Mouse (Mus musculus) thymus, postnatal 10 days (tissue): ENCODE measurements around the gene Tnip1.

Source experiments
- DNase-seq, 2 experiments: peaks; one replicate each; pipeline ENCODE4 v3.0.0; 2021; ENCODE audit warnings: low spot score in 2 of 2

Gene Tnip1

DNA sequence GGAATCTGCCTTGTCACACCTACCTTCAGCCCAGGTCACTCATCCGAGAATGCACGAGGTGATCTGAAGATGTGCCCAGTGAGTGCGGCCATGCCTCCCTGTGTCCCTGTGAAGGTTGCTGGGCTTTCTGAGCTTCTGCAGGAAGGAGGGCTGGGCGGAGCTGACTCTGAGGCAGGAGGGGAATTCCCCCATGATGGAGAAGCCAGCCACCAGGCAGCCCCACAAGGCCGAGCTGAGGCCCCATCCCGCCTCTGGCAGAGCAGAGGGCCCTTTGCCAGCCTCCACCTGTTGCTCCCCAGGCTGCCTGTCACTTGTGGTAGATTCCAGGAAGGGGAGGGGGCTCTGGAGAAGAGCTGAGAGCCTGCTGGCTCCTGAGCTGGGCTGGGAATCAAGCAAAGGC, at the start of gene Tnip1:
Tnip1 (minus strand) TSS at position 108 of the 400 bp plus-strand sequence.
- DNase-seq, result peak in 1 of 2 experiments; percentile 31

DNA sequence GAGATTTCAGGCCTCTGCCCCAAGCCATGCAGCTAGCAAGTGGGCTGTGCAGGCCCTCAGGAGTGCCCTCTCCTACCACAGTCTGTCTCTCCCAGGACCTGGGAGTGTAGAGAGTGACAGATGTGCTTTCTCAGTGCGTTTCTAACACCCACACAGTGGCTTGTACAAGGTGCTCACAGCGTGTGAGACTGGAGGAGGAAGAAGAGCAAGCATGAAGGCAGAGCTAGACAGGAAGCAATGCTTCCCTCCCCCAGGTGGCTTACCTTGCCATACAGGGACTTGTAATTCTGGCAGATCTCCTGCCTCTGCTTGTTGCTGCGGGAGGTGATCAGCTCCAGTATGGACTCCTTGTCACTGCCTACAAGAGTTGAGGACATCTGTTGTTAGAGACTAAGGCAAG, 48.7 kb upstream of the Tnip1 start:
- peak in 1 of 2 experiments; percentile 12 for DNase-seq

DNA sequence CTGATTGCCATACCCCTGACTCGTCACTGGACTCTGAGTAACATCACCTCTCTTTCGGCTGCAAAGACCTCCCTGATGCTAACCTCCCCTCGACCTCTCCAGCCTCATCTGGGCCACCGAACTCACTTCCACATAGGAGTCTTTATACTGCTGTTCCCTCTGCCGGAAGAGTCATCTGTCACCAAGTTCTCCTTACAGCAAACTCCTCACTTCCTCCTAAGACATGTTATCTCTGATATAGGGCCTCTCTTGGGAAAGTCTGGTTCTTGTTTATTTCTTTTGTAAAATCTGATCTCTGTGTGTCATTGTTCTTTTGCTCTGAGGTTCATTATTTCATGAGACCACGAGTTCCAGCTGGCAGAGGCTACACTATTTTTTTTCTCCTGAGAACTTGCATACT, 45.5 kb upstream of the Tnip1 start:
- no peak for DNase-seq

DNA sequence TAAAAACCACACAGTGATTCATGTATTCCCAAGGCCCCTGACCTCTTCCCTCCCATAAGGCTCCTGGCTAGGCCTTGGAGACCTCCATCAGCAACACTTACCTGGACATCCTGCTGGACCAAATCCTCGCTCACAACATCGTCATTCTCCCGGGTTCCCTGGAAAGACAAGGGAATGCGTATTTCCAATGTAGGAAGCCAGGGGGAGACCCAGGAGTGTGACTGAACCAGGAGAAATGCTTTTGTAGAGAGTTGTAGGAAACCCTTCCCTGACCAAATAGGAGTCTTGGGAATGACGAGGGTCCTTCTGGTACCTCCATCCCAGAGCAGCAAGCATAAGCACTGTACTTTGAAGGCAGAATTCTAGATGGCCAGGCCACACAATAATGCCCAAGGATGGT, 43.0 kb upstream of the Tnip1 start:
- DNase-seq, result no peak

DNA sequence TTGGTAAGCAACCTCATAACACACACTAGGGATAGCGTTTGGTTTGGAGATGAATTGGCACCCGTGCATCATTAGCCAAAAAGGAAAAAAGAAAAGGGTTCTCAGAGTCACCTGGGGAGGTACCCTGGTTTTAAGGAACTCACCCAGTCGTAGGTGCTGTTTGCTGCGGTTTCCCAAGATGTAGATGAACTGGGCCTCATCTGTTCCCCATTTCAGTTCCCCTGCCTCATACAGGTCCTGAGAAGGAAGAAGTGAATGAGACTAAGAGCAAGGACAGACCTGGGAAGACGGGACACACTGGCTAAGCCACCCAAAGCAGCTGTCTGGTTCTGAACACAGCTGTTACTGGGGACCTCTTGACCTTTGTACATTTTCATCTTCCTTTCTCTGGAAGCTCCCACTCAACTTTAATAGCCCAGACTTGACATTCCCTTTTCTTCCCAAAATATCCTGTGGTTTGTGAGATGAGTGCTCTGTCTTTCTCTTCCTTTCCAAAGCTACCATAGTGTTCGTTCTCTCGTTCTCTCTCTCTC, 42.3 kb upstream of the Tnip1 start:
- DNase-seq, result no peak

- DNase-seq, result no peak
These were observed 36.0 kb upstream of the Tnip1 start for GRCm38 (mm10) chr11:54998708-54999107.

- DNase-seq, result peak; percentile 52 to 69
These were observed 35.6 kb upstream of the Tnip1 start for GRCm38 (mm10) chr11:54998284-54998683.

- DNase-seq, result no peak
These were observed 33.5 kb upstream of the Tnip1 start for GRCm38 (mm10) chr11:54996176-54996575.

DNA sequence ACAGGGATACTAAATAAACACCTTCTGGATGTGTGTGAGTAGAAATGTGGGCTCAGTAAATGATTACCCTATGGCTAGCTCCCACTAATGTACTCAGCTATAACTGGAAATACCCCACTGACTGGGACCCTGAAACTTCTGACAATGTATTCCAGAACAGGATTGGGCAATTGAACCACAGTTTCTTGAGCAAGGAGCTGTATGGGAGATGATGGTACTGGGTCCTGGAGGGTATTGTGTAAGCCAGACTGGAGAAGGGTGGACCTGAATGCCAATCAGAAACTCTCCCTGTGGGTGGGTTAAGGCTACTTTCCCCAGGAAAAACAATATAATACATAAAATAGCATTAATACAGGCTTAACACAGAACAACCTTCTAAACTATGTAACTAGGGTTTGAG, 27.2 kb upstream of the Tnip1 start:
- no peak for DNase-seq

DNA sequence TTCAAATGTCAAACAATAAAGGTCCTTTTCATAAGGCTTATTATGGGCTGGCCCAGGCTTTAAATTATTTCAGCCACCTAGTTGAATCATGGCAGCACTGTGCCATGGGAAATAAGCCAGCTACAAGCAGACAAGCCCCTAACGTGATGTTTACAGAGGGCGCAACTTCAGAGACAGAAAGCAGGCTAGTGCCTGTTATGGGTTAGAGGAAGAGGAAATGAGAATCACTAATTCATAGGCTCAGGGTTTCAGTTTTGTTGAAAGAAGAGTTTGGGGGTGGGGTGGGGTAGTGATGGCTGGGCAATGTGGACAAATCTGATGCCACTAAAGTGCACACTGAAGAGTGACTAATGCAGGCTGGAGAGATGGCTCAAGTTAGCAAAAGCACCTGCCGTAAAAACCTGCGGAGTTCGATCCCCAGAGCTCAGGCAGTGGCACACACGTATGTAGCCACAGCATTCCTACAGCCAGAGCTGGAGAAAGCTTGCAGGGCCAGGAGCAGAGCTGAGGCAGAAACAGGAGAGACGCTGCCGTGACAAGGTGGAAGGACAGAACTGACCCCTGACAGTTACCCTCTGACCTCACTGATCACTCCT, 26.1 kb upstream of the Tnip1 start:
- DNase-seq, result no peak

DNA sequence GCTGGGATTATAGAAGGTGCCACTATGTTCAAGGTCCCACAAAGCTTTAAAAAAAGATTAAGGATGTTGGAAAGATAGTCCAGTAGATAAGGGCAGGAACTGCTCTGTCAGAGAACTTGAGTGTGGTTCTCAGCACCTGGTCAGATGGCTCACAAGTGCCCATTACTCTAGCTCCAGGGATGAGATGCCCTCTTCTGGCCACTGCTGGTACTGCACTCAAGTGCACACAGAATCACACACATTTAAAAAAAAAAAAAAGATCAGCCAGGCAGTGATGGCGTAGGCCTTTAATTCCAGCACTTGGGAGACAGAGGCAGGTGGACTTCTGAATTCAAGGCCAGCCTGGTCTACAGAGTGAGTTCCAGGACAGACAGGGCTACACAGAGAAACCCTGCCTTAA, 25.3 kb upstream of the Tnip1 start:
- peak in 1 of 2 experiments; percentile 48 for DNase-seq

DNA sequence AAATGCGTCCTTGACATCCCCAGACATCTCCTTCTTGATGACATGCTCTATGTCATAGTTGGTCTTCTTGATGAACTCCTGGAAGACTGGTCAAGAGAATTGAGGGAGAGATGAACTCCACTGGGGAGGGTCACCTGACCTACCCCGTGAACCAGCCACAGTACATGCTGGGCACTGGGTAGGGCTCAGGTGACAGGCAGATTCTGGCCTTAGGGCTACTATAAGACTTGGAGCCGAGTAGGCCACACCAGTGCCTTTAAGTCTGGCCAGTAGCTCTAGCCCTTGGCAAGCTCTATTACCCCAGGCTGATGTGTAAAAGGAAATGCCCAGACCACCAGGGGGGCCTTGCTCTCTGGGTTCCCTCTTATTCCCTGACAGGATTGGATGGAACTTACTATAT, 22.4 kb upstream of the Tnip1 start:
- DNase-seq, result no peak

DNA sequence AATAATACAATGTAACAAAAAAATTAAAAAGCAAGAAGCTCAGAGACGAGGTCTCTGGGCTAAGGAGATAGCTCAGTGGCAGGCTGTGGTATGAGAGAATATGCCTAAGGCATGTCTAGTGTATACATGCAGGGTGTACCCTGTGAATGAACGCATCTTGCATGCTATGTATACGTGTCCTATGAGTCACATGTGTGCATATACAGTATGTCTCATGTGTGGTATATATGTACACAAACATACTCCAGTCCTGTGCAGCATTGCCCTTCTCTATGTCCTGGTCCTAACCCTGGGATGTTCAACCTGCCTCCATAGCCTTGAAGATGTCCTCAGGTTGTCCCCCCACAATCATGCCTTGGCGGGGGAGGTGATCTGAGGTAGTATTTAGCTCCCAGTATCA, 21.9 kb upstream of the Tnip1 start:
- DNase-seq, result no peak

GRCm38 (mm10) chr11:54984085-54984484, 21.4 kb upstream of the Tnip1 start:
- peak; percentile 41 to 80 for DNase-seq

- DNase-seq, result no peak
These were observed 19.8 kb upstream of the Tnip1 start for GRCm38 (mm10) chr11:54982520-54982919.

- no peak for DNase-seq
These were observed 18.9 kb upstream of the Tnip1 start for GRCm38 (mm10) chr11:54981630-54982029.

DNA sequence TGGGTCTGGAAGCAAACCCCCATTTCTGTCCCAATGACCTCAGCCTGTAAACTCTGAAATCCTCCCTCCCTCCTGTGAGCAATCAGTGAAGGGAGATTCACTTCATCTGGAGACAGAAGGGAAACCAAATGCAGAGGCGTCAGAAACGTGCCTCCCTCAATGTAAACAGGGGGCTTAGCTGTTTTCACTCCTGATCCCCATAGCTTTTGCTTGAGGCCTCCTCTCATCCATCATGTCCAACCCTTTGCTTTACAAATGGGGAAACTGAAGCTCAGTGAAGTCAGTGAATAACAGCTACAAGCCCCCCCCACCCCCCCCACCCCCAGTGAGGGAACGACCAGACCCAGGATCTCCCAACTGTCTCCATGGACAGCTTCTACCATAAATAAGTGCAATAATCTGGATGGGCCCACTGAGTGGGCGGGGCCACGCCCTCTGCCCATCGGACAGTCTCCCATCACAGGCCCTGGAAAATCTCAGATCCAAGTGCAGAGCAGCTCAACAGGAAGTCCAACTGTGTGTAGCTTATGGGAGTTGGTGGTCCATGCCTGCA, 14.7 kb upstream of the Tnip1 start:
- no peak for DNase-seq

DNA sequence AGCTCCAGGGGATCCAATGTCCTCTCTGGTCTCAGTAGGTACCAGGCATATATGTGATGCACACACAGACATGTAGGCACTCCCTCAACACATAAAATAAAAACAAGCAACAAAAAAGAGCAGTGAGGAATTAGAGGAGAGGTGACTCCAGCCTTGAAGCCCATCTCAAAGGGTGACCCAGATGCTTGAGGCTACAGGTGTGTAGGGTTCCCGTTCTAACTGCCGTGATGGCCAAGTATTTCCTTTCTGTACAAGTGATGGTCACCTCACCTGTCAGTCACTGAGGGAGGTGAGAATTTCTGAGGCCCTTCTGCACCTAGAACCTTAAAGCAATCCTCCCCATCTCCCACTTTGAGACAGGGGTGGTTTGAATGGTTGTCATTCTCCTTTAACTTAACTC, 13.6 kb upstream of the Tnip1 start:
- no peak for DNase-seq

- DNase-seq, result no peak
These were observed 13.0 kb upstream of the Tnip1 start for GRCm38 (mm10) chr11:54975756-54976155.

- DNase-seq, result no peak
These were observed 12.6 kb upstream of the Tnip1 start for GRCm38 (mm10) chr11:54975340-54975739.

- no peak for DNase-seq
These were observed 11.9 kb upstream of the Tnip1 start for GRCm38 (mm10) chr11:54974639-54975038.

GRCm38 (mm10) chr11:54973481-54974212, 10.9 kb upstream of the Tnip1 start:
- peak; percentile 83 to 85 for DNase-seq

DNA sequence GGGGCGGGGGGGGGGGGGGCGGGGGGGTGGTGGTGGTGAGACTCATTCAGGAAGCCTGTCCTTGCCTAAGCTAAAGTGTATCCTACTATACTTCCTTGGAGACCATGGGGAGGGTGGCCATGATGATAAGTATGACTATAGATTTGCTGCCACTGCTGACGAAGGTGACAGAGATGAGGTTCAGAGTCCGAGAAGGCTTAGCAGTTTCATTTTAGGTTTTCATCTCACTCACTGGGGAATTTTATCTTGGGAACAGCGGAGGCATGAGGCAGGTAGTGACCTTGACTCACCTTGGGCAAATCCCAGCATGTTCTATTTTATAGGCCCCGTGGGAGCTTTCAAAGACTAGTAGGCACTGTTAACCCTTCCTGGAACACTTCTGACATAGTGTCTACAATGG, 10.1 kb upstream of the Tnip1 start:
- DNase-seq, result no peak
